Mouse (Mus musculus) liver, embryonic 12.5 days (tissue): ENCODE results near the gene Fa2h. TPM values are rescaled to one million over a fixed set of nuclear protein-coding genes. Genes with fewer than 3 reads are reported as not detected.
A peak's percentile ranks its signal among the peaks of the same experiment; 100 is the strongest.
"Not testable (repeated sequence)": the region's sequence is repeated elsewhere in the genome, so short reads cannot be mapped to it uniquely, and the experiment has no call there.

Experiments used
- ATAC-seq: fragments of 200-750 bp; cut with Nextera tagmentation; 2 replicates; pipeline ENCODE4 v1.8.0; 2017; ENCODE audit warnings: moderate number of reproducible peaks, mild to moderate bottlenecking, moderate library complexity
- H3K27ac ChIP-seq: fragments of 300-500 bp; sonication (generic); 2 replicates; pipeline ENCODE4 v1.5.1; 2016; ENCODE audit warnings: mild to moderate bottlenecking
- H3K27me3 ChIP-seq: fragments of 300-500 bp; sonication (generic); replicated peaks from 2 replicates; pipeline ENCODE4 v1.6.1; 2016; ENCODE audit warnings: mild to moderate bottlenecking, moderate library complexity
- H3K36me3 ChIP-seq: fragments of 300-500 bp; sonication (generic); 2 replicates; pipeline ENCODE4 v1.6.1; 2016; ENCODE audit warnings: mild to moderate bottlenecking, moderate library complexity
- H3K4me1 ChIP-seq: fragments of 300-500 bp; sonication (generic); 2 replicates; pipeline ENCODE4 v1.6.1; 2016
- H3K4me2 ChIP-seq: fragments of 300-500 bp; sonication (generic); 2 replicates; pipeline ENCODE4 v1.6.1; 2016; ENCODE audit warnings: mild to moderate bottlenecking, moderate library complexity
- H3K4me3 ChIP-seq: fragments of 300-500 bp; sonication (generic); 2 replicates; pipeline ENCODE4 v1.5.1; 2016; ENCODE audit warnings: mild to moderate bottlenecking, moderate library complexity
- H3K9ac ChIP-seq: fragments of 300-500 bp; sonication (generic); 2 replicates; pipeline ENCODE4 v1.6.1; 2016; ENCODE audit warnings: mild to moderate bottlenecking, moderate library complexity
- H3K9me3 ChIP-seq: fragments of 300-500 bp; sonication (generic); replicated peaks from 2 replicates; pipeline ENCODE4 v1.6.1; 2016; ENCODE audit warnings: mild to moderate bottlenecking, moderate library complexity
- WGBS: fragments of 180-500 bp; shearing (Covaris S2); methylation state at CpG from one replicate; pipeline ENCODE4 v1.1.7; 2016; ENCODE audit not compliant: insufficient replicate concordance; 5-methylcytosine and 5-hydroxymethylcytosine counted together
- polyA plus RNA-seq: library from polyadenylated mRNA; unstranded; fragments of >200 nt; fragmentation: Nextera tagmentation; extraction: Ambion mirVana; gene quantifications from 2 replicates; pipeline ENCODE4 v1.2.1, GENCODE M21; 2016

The Fa2h gene
- polyA plus RNA-seq, 1 experiment from 2014 or later: not detected

DNA sequence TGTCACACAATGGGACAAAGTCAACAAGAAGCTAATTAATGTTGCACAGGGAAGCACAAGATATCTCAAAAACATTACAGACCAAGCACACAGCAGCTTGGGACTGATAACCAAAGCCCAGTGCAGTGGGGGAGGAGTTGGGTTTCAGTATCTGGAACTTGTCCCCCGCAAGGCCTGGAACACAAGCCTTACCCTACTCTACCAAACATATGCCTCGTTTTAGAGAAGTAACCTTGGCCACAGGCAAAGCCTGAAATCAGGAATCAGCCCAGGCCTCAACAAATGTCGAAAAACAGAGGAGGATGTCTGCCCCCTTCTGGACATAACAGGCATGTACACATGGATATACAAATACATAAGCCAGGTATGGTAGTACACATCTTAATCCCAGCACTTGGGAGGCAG lies 80.9 kb downstream of the Fa2h start:
- peak; percentile 94 for ATAC-seq
- Histone ChIP-seq H3K27me3 (0 out of 2 replicates have a peak, but pooled peaks cover 1% of the 10 kb centered on the region), H3K4me3 (no peak overlapping the region), H3K4me1 (peaks cover 29% of the 10 kb centered on the region), H3K9ac (no peak overlapping the region), H3K27ac (peak overlapping the region; percentile 75), H3K9me3 (no peaks in the 10 kb centered on the region), H3K4me2 (peak overlapping the region; percentile 20; the same call in 1 of the 2 replicates), H3K36me3 (no peaks in the 10 kb centered on the region)
- WGBS: 15% methylated on average over 3 of the region's 3 CpGs

DNA sequence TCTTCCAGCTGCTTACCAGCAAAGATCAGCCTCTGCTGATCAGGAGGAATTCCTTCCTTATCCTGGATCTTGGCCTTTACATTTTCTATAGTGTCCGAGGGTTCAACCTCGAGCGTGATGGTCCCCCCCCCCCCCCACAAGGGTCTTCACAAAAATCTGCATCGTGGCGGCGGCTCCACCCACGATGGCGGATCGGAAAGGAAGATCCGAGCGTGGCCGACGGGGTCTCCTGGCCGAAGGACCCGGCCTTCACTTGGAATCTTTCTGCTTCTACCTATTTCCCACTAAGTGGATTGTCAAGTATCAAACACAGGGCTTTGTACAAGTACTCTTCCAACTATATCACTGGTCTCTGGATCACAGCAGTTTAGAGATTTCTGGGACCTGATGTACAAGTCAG lies 83.6 kb downstream of the Fa2h start:
- peaks cover 29% of the 10 kb centered on the region for H3K4me1 ChIP-seq
- not testable (repeated sequence) for H3K27ac ChIP-seq, H3K9me3 ChIP-seq, H3K27me3 ChIP-seq, H3K4me2 ChIP-seq, ATAC-seq, H3K9ac ChIP-seq, H3K4me3 ChIP-seq, H3K36me3 ChIP-seq
- WGBS: 84% methylated on average over 15 of the region's 15 CpGs

DNA sequence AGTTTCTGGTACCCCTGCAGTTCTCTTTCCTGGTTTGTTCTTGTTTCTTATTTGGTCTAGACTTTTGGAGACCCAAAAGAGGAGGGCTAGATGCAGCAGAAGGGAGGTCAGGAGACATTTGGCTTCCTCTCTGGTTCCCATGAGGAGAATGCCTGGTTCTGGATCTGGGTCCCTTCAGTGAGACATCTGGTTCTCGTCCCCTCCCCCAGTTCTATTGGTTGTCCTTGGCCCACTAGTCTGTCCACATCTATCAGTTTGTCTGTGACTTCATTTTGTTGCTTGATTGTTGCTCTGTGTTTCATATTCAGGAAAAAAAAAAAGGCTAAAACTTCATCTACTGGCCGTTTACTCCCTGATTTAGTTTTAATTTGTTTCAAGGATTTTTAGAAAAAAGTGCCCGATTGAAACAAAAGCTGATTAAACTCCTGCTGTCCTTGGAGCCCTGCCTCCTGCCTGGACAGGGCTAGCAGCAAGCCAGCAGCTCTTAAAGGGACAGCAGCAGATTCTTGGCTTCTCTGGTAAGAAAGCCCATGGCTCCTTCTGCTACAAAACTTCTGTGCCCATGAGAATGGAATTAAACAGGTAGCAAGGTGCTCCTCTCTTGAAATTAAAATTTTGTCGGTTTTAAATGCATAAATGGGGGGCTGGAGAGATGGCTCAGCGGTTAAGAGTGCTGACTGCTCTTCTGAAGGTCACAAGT lies 88.4 kb downstream of the Fa2h start:
- H3K4me2 ChIP-seq: no peak overlapping the region
- no peak overlapping the region for H3K27ac ChIP-seq
- H3K9me3 ChIP-seq: no peaks in the 10 kb centered on the region
- no peak for ATAC-seq
- no peak overlapping the region for H3K4me3 ChIP-seq
- no peaks in the 10 kb centered on the region for H3K27me3 ChIP-seq
- 37% methylated on average over 5 of the region's 5 CpGs for WGBS
- H3K4me1 ChIP-seq: 0 out of 2 replicates have a peak, but pooled peaks cover 6% of the 10 kb centered on the region
- no peak overlapping the region for H3K9ac ChIP-seq
- H3K36me3 ChIP-seq: no peaks in the 10 kb centered on the region

DNA sequence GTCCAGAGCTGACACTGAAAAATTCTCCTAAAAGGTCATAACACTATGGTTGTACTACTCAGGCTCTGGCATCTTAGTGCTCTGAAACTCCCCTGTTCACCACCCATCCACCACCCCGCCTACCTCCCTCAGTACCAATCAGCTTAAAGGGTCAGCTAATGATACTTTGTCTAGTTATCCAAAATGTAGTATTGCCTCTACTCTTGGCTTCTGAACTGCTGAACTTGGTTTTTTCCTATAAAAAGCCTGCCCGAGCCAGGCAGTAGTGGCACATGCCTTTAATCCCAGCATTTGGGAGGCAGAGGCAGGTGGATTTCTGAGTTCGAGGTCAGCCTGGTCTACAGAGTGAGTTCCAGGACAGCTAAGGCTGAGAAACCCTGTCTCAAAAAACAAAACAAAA lies 89.3 kb downstream of the Fa2h start:
- Histone ChIP-seq H3K27ac (no peak overlapping the region), H3K4me1 (0 out of 2 replicates have a peak, but pooled peaks cover 6% of the 10 kb centered on the region), H3K27me3 (no peaks in the 10 kb centered on the region), H3K36me3 (no peaks in the 10 kb centered on the region), H3K4me2 (no peak overlapping the region), H3K9me3 (no peaks in the 10 kb centered on the region), H3K4me3 (no peak overlapping the region), H3K9ac (no peak overlapping the region)
- ATAC-seq: no peak
- WGBS: 79% methylated on average over 3 of the region's 3 CpGs

DNA sequence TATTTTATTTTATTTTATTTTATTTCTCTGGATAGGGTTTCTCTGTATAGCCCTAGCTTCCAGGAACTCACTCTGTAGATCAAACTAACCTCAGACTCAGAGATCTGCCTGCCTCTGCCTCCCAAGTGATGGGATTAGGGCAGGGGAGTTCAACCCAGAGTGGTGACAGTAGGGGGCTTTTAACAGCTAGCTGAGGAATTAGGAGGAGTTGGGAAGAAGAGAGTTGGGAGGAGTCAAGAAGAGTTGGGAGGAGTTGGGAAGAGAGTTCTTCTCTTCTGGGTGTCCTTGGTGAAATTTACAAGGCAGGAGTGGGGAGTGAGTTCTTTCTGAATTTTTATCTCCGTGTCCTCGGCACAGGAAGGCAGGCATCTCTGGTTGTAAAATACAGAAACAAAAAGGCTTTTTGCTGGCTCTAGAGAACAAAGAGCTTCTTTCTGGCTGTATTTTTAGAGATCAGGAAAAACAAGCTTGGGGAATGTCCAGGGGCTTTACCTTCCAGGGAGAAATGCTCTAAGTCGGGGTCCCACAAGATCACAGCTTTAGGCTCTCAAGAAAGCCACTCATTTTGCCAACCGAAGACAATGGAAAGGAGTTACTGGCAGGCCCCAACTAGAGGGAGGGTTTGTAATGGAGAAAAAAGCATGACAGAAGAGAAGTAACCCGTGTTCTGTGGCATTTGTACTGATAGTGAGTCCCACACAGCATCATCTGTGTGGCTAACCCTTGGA lies 90.4 kb downstream of the Fa2h start:
- 68% methylated on average over 5 of the region's 5 CpGs for WGBS
- not testable (repeated sequence) for ATAC-seq, H3K27me3 ChIP-seq, H3K27ac ChIP-seq, H3K9me3 ChIP-seq, H3K4me2 ChIP-seq, H3K9ac ChIP-seq, H3K4me3 ChIP-seq, H3K36me3 ChIP-seq
- H3K4me1 ChIP-seq: peaks cover 12% of the 10 kb centered on the region

DNA sequence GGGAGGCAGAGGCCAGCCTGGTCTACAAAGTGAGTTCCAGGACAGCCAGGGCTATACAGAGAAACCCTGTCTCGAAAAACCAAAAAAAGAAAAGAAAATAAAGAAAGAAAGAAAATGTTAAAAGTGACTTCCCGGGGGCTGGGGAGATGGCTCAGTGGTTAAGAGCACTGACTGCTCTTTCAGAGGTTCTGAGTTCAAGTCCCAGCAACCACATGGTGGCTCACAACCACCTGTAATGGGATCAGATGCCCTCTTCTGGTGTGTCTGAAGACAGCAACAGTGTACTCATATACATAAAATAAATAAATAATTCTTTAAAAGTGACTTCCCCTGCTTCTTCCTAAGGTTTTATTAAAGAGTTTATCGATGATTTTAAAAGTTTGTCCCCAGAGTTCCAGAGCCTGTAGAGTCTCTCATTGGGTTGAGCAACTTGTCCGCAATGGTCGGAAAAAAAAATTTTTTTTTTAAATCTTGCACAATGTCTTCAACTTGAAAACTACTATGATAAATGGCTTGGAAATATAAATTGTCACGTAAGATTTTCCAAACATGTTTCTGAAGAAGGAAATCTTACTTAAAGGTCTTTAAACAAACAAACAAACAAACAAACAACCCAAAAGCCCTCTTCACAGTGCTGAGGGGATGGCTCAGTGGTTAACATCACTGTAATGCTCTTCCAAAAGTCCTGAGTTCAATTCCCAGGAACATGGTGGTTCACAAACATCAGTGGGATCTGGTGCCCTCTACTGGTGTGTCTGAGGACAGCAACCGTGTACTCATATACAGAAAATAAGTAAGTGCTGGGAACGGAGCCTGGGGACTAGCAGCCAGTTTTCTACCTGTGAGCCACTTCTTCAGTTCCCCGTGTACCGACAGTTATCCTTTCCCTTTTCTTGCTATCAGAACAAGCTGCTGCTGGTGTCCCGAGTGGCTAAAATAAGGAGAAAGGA lies 92.8 kb downstream of the Fa2h start:
- Histone ChIP-seq H3K27ac (peak overlapping the region; percentile 88), H3K9ac (peak overlapping the region; percentile 60), H3K36me3 (peaks cover 19% of the 10 kb centered on the region), H3K4me3 (peak overlapping the region; percentile 92), H3K4me1 (peaks cover 29% of the 10 kb centered on the region), H3K4me2 (peak overlapping the region; percentile 67), H3K9me3 (no peaks in the 10 kb centered on the region), H3K27me3 (no peaks in the 10 kb centered on the region)
- 53% methylated on average over 11 of the region's 11 CpGs for WGBS
- ATAC-seq: no peak; the same call in 1 of the 2 replicates

DNA sequence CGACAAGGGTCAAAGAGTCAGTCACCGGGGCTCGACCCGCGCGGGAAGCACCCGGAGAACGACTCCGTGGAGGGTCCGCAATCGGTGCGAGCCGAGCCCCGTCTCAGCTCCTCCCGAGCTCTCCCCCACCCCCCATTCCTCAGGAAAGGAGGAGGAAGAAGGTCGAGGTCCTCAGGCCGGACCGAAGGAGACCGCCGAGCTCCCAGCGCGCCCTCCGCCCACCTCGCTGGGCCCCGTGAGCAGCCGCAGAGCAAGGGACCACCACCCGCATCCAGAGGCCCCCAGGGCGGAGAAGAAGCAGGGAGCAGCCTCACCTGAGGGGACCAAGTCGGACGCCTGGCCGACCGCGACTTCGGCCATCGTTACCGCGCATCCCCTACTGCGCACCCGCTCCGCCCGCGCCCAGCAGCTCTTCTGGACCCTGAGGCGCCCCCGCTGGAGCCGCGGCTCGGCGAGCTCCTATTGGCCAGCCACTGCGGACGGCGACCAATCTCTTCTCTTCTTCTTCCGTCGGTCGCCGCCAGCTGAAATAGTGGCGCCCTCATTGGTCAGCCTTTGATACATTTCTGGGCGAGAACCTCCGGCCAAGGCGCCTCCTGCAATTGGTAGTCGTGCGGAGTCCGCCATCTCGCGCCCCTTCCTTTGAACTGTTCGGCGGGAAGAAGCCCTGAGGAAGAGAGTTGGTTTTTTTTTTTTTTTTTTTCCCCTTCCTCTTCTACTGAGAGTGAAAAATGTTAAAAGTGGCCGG lies 93.6 kb downstream of the Fa2h start, which contains the start of gene Rfwd3:
Rfwd3 (minus strand) TSS at position 402 of the 748 bp plus-strand sequence.
- peak; percentile 98 for ATAC-seq
- Histone ChIP-seq H3K9ac (peak within 1 kb of the TSS; percentile 97), H3K36me3 (peaks cover 28% of the 10 kb centered on the region), H3K4me2 (peak within 1 kb of the TSS; percentile 77), H3K9me3 (no peaks in the 10 kb centered on the region), H3K4me1 (peaks cover 37% of the 10 kb centered on the region), H3K27me3 (no peaks in the 10 kb centered on the region), H3K4me3 (peak within 1 kb of the TSS; percentile 92), H3K27ac (peak within 1 kb of the TSS; percentile 92)
- under 1% methylated on average over 67 of the region's 67 CpGs for WGBS

DNA sequence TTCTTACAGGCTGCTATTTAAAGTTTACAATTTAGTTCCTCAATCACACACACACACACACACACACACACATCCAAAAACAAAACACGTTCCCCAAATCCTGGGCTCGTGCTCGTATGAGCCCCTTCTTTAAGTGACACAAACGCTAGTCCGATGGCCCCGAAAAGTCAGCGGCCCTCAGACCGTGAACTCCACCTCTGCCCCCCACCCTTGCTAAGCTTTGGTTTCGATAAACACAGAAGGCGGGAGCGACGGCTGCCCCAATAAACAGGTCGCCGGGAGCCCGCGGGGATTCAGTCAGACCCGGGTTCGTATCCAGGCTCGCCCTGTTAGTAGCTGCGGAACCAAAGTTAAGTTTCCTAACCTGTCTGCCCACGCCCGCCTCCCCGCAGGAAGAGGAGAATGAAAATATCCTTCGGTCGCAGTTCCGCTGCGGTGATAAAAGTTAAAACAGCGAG lies 94.2 kb downstream of the Fa2h start:
- under 1% methylated on average over 28 of the region's 28 CpGs for WGBS
- H3K4me2 ChIP-seq: peak overlapping the region; percentile 77
- H3K27me3 ChIP-seq: no peaks in the 10 kb centered on the region
- peaks cover 34% of the 10 kb centered on the region for H3K36me3 ChIP-seq
- H3K27ac ChIP-seq: peak overlapping the region; percentile 92
- peak overlapping the region; percentile 92 for H3K4me3 ChIP-seq
- peaks cover 40% of the 10 kb centered on the region for H3K4me1 ChIP-seq
- no peaks in the 10 kb centered on the region for H3K9me3 ChIP-seq
- peak; percentile 46; the same call in 1 of the 2 replicates for ATAC-seq
- peak overlapping the region; percentile 97 for H3K9ac ChIP-seq

DNA sequence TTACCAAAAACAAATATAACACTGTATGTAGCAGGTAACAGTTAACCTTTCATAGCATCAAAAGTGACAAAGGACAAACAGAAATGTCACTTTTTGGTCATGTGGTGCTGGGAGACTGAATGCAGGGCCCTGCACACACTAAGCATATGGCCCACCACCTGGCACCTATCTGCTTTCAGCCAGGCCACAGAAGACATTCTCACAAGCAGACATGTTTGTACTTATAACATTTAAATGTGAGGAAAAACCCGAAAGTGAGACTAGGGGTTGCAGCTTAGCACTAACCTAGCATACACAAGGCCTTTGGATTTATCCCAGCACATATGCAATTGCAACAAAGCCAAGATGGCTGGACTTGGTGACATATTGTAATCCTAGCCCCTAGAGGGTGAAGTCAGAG lies 95.6 kb downstream of the Fa2h start:
- peak overlapping the region; percentile 97 for H3K9ac ChIP-seq
- H3K4me1 ChIP-seq: peaks cover 45% of the 10 kb centered on the region
- WGBS: 89% methylated on average over 1 of the region's 1 CpGs

More for the DNA sequence above, 95.6 kb downstream of the Fa2h start:
- H3K9me3 ChIP-seq: no peaks in the 10 kb centered on the region
- H3K36me3 ChIP-seq: peaks cover 48% of the 10 kb centered on the region
- no peaks in the 10 kb centered on the region for H3K27me3 ChIP-seq
- peak overlapping the region; percentile 92 for H3K4me3 ChIP-seq
- H3K27ac ChIP-seq: no peak overlapping the region; the same call in 1 of the 2 replicates
- ATAC-seq: no peak
- H3K4me2 ChIP-seq: peak overlapping the region; percentile 77
